Mouse (Mus musculus): ENCODE data around the gene Arpc4.

- TF ChIP-seq CTCF (IDR thresholded peaks at IDR 0.05; ENCODE audit: extremely low read depth, insufficient read depth, insufficient read length, insufficient replicate concordance) (no peak), POLR2A (IDR thresholded peaks at IDR 0.05; ENCODE audit: low read depth, low read length) (no peak)
These were observed 33.6 kb upstream of the Arpc4 start for GRCm38 (mm10) chr6:113344321-113344720.

All from spleen, adult 2 months (tissue).